Mouse (Mus musculus) heart, postnatal 0 days (tissue): ENCODE results near the gene Rubcn.

Experiments
- CTCF ChIP-seq: IDR thresholded peaks from 2 replicates; pipeline ENCODE4 v1.5.1; 2016; ENCODE audit warnings: antibody characterized with exemption, control low read depth, low read depth
- EP300 ChIP-seq: IDR thresholded peaks from 2 replicates; pipeline ENCODE4 v1.6.1; 2016; ENCODE audit warnings: antibody characterized with exemption, low read depth

GRCm38 (mm10) chr16:32913212-32913611, 35.6 kb upstream of the Rubcn start:
- TF ChIP-seq CTCF (no peak), EP300 (no peak)
